Mouse (Mus musculus): ENCODE results near the gene Alyref. TPM values are rescaled to one million over a fixed set of nuclear protein-coding genes. Genes with fewer than 3 reads are reported as not detected.
"Not testable (repeated sequence)": the region's sequence is repeated elsewhere in the genome, so short reads cannot be mapped to it uniquely, and the experiment has no call there.

The Alyref gene
- total and polyA plus RNA-seq, 3 experiments = 122 to 505 (median 280) TPM

DNA sequence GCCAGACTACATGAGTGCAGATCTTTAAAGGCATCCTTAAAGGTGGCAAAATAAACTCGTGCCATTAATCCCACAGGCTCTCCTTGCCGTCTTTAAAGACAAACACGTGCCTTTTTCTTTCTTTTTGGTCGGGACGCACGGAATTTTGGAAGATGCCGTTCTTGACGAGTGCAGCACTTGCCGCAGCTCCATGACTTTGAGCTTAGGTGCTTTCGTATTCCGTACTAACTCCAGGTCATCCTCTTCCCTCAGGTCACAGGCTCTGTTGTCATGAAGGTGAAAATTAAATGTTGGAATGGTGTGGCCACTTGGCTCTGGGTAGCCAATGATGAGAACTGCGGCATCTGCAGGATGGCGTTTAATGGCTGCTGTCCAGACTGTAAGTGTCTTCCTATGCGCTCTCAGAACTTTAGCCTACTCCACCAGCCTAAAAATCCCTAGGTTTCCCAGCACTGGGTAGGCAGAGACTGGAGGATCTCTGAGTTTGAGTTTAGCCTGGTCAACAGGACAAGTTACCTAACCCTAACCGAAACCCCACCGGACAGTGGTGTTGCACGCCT is 905 bp upstream of the Alyref start:
- Histone ChIP-seq H3K4me3 (ENCODE audit: low read depth, low read length) (peak overlapping the region; percentile 95), H3K27me3 (ENCODE audit: insufficient read depth, low read length) (no peaks in the 10 kb centered on the region), H3K36me3 (replicated peaks) (peaks cover 77% of the 10 kb centered on the region), H3K4me1 (ENCODE audit: insufficient read depth, low read depth, low read length) (peaks cover 72% of the 10 kb centered on the region), H3K9me3 (replicated peaks) (no peaks in the 10 kb centered on the region)
- ATAC-seq (ENCODE audit: extremely low read depth, insufficient number of reproducible peaks, low FRiP score, poor library complexity, severe bottlenecking) (no peak), DNase-seq (ENCODE audit: low spot score) (no peak)
- TF ChIP-seq GATA1 (IDR thresholded peaks at IDR 0.05; ENCODE audit: borderline replicate concordance, low read length) = no peak
- TF ChIP-seq CTCF (IDR thresholded peaks at IDR 0.05; ENCODE audit: low read depth, low read length) = no peak
- no peak for TF ChIP-seq POLR2AphosphoS5 (IDR thresholded peaks at IDR 0.05; ENCODE audit: insufficient replicate concordance, low read depth, low read length)
- TF ChIP-seq TAL1 (conservative IDR thresholded peaks at IDR 0.05; ENCODE audit: low read depth, low read length) = no peak
- no peak for TF ChIP-seq GATA2 (IDR thresholded peaks at IDR 0.05; ENCODE audit: borderline replicate concordance, low read depth, low read length)

GRCm38 (mm10) chr11:120597240-120598235 is 627 bp downstream of the Alyref start:
- Histone ChIP-seq H3K27me3 (ENCODE audit: insufficient read depth, low read length) (no peaks in the 10 kb centered on the region), H3K9me3 (replicated peaks) (no peaks in the 10 kb centered on the region), H3K4me3 (ENCODE audit: low read depth, low read length) (peak overlapping the region; percentile 95), H3K4me1 (ENCODE audit: insufficient read depth, low read depth, low read length) (peaks cover 70% of the 10 kb centered on the region), H3K36me3 (replicated peaks) (peaks cover 77% of the 10 kb centered on the region)
- no peak for TF ChIP-seq CTCF (IDR thresholded peaks at IDR 0.05; ENCODE audit: low read depth, low read length)
- TF ChIP-seq GATA2 (IDR thresholded peaks at IDR 0.05; ENCODE audit: borderline replicate concordance, low read depth, low read length) = no peak
- no peak for TF ChIP-seq POLR2AphosphoS5 (IDR thresholded peaks at IDR 0.05; ENCODE audit: insufficient replicate concordance, low read depth, low read length)
- TF ChIP-seq GATA1 (IDR thresholded peaks at IDR 0.05; ENCODE audit: borderline replicate concordance, low read length) = no peak
- no peak for TF ChIP-seq TAL1 (conservative IDR thresholded peaks at IDR 0.05; ENCODE audit: low read depth, low read length)
- ATAC-seq (ENCODE audit: extremely low read depth, insufficient number of reproducible peaks, low FRiP score, poor library complexity, severe bottlenecking) (no peak), DNase-seq (ENCODE audit: low spot score) (peak; percentile 29)

- ATAC-seq (ENCODE audit: extremely low read depth, insufficient number of reproducible peaks, low FRiP score, poor library complexity, severe bottlenecking) = peak; percentile 84
- no peaks in the 10 kb centered on the region; the same call in 1 of the 2 replicates for H3K9me3 ChIP-seq (replicated peaks)
- H3K4me3 ChIP-seq (ENCODE audit: low read depth, low read length) = no peak overlapping the region
- peaks cover 94% of the 10 kb centered on the region for H3K36me3 ChIP-seq (replicated peaks)
- TF ChIP-seq TAL1 (conservative IDR thresholded peaks at IDR 0.05; ENCODE audit: low read depth, low read length) (no peak), GATA2 (IDR thresholded peaks at IDR 0.05; ENCODE audit: borderline replicate concordance, low read depth, low read length) (no peak), CTCF (IDR thresholded peaks at IDR 0.05; ENCODE audit: low read depth, low read length) (no peak), POLR2AphosphoS5 (IDR thresholded peaks at IDR 0.05; ENCODE audit: insufficient replicate concordance, low read depth, low read length) (no peak), GATA1 (IDR thresholded peaks at IDR 0.05; ENCODE audit: borderline replicate concordance, low read length) (no peak)
- H3K4me1 ChIP-seq (ENCODE audit: insufficient read depth, low read depth, low read length) = peaks cover 34% of the 10 kb centered on the region
- no peak for DNase-seq (ENCODE audit: low spot score)
- no peaks in the 10 kb centered on the region for H3K27me3 ChIP-seq (ENCODE audit: insufficient read depth, low read length)
Measured at GRCm38 (mm10) chr11:120588531-120588930, 9.6 kb downstream of the Alyref start.

GRCm38 (mm10) chr11:120583937-120584336 is 14.2 kb downstream of the Alyref start:
- H3K36me3 ChIP-seq (replicated peaks) = peaks cover 77% of the 10 kb centered on the region
- H3K4me1 ChIP-seq (ENCODE audit: insufficient read depth, low read depth, low read length) = peaks cover 38% of the 10 kb centered on the region
- H3K4me3 ChIP-seq (ENCODE audit: low read depth, low read length) = no peak overlapping the region
- no peaks in the 10 kb centered on the region for H3K27me3 ChIP-seq (ENCODE audit: insufficient read depth, low read length)
- H3K9me3 ChIP-seq (replicated peaks) = no peaks in the 10 kb centered on the region; the same call in 1 of the 2 replicates
- TF ChIP-seq GATA2 (IDR thresholded peaks at IDR 0.05; ENCODE audit: borderline replicate concordance, low read depth, low read length) (no peak), GATA1 (IDR thresholded peaks at IDR 0.05; ENCODE audit: borderline replicate concordance, low read length) (no peak), TAL1 (conservative IDR thresholded peaks at IDR 0.05; ENCODE audit: low read depth, low read length) (no peak), POLR2AphosphoS5 (IDR thresholded peaks at IDR 0.05; ENCODE audit: insufficient replicate concordance, low read depth, low read length) (no peak), CTCF (IDR thresholded peaks at IDR 0.05; ENCODE audit: low read depth, low read length) (no peak)
- DNase-seq (ENCODE audit: low spot score) = no peak
- no peak for ATAC-seq (ENCODE audit: extremely low read depth, insufficient number of reproducible peaks, low FRiP score, poor library complexity, severe bottlenecking)

GRCm38 (mm10) chr11:120582982-120583293 is 15.2 kb downstream of the Alyref start:
- DNase-seq (ENCODE audit: low spot score); ATAC-seq (ENCODE audit: extremely low read depth, insufficient number of reproducible peaks, low FRiP score, poor library complexity, severe bottlenecking); H3K27me3 ChIP-seq (ENCODE audit: insufficient read depth, low read length); H3K4me3 ChIP-seq (ENCODE audit: low read depth, low read length); H3K9me3 ChIP-seq (replicated peaks): not testable (repeated sequence)
- peaks cover 78% of the 10 kb centered on the region for H3K36me3 ChIP-seq (replicated peaks)
- H3K4me1 ChIP-seq (ENCODE audit: insufficient read depth, low read depth, low read length) = peaks cover 41% of the 10 kb centered on the region

DNA sequence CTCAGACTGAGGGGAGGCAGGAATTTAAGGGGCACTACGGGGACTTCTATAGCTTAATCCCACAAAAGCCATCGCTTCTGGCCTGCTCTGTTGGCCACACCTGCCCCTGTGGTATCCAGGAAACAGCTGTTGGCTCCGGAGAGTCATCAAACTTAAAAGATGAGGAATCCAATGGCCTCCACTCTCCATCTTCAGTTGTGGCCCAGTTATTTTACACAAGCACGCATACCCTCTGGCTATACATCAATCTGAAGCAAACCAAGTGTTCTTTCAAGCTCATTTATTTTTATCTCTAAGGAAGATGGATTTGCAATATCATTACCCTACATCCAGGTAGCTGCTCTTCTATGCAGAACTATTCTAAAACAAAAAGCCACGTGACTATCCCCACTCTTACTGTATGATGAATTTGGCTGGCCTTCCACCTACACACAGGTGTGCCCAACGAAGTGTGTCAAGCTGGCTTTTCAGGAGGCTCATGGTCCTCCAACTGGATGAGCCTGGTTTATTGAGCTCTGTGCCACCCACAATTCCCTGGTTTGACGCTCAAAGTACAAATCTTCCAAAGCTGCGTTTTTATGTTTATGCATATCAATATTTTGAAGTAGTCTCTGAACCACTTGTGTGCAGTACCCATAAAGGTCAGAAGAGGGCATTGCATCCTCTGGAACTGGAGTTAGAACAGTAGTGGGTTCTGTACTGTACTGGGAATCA is 15.7 kb downstream of the Alyref start:
- ATAC-seq (ENCODE audit: extremely low read depth, insufficient number of reproducible peaks, low FRiP score, poor library complexity, severe bottlenecking) (no peak), DNase-seq (ENCODE audit: low spot score) (no peak)
- H3K27me3 ChIP-seq (ENCODE audit: insufficient read depth, low read length) = no peaks in the 10 kb centered on the region
- peaks cover 46% of the 10 kb centered on the region for H3K4me1 ChIP-seq (ENCODE audit: insufficient read depth, low read depth, low read length)
- H3K36me3 ChIP-seq (replicated peaks) = peaks cover 78% of the 10 kb centered on the region
- TF ChIP-seq CTCF (IDR thresholded peaks at IDR 0.05; ENCODE audit: low read depth, low read length) = peak; percentile 38; the same call in 1 of the 2 replicates
- no peak for TF ChIP-seq GATA1 (IDR thresholded peaks at IDR 0.05; ENCODE audit: borderline replicate concordance, low read length)
- H3K9me3 ChIP-seq (replicated peaks) = no peaks in the 10 kb centered on the region; the same call in 1 of the 2 replicates
- peak overlapping the region; percentile 81; the same call in 1 of the 2 replicates for H3K4me3 ChIP-seq (ENCODE audit: low read depth, low read length)
